Mouse (Mus musculus): ENCODE measurements around the gene BC017158. TPM values are rescaled to one million over a fixed set of nuclear protein-coding genes. Genes with fewer than 3 reads are reported as not detected.
"Not testable (repeated sequence)": the region's sequence is repeated elsewhere in the genome, so short reads cannot be mapped to it uniquely, and the experiment has no call there.

BC017158 gene
- polyA plus RNA-seq (2015; fragmentation: Nextera tagmentation; extraction: Ambion mirVana): 31.3 and 38.6 TPM in 2 replicates

DNA sequence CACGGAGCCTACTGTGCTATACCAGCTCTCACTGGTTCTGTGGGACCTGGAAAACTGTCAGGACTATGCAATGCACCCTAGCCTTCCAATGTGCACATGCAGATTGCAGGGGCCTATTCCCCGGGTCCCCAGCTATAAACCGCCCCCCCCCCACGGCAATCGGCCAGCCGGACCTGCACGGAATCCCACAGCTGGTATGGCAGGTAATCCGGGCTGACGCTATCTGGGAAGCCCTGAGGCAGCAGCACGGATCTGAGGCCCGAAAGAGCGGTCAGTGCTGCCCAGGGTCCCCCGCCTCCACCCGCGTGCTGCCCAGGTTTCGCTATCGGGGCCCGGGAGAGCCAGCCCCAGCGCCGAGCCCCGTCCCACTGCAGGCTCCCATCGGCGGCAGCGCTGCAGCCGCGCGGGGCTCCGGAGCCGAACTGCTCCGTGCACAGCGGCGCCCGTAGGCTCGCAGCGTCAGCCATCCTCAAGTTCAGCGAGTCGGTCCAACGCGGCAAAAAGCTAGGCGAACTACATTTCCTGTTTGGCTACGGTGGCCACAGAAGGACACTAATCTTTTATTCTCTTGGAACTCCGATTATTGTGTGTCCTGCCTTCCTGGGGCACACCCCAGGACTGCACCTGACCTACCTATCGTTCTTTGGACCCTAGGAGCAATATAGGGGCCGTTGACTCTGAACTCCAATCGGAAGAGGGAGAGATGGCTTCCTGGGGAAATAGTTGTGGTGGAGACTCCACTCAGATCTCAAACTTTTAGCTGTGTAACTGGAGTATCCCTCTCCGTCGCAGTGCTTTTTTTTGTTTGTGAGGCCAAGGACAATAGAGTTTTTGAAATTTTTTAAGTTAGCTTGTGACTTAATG, at the start of gene BC017158:
TSS of gene BC017158 (minus strand) at position 554 of the 864 bp plus-strand sequence.
- WGBS: 2% methylated on average over 47 of the region's 47 CpGs

DNA sequence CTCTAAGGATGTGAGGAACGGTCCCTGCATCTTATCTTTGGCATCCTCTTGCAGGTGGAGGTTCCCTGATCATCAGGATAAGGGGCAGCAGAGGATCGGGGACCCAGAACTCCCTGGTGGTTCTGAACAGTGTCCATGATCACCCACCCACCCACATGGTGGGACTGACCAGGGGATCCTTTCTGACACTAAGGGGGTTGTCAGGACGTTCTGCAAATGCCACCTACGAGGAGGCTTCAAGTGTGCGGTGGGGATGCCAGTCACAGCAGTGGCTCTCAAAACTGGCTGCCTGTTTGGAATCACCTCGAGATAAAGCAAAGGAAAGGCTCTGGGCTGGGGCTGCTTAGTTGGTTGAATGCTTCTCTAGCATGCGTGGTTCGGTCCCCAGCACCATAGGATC, 49.0 kb upstream of the BC017158 start:
- Histone ChIP-seq H3K4me2 (no peak overlapping the region), H3K4me1 (peaks cover 18% of the 10 kb centered on the region; the same call in 1 of the 2 replicates), H3K27ac (no peak overlapping the region), H3K27me3 (no peaks in the 10 kb centered on the region), H3K36me3 (no peaks in the 10 kb centered on the region), H3K4me3 (no peak overlapping the region), H3K9me3 (no peaks in the 10 kb centered on the region), H3K9ac (no peak overlapping the region)
- WGBS: 56% methylated on average over 8 of the region's 8 CpGs
- ATAC-seq (ENCODE audit: borderline replicate concordance, extremely low read depth, low FRiP score, low TSS enrichment): no peak

More for the DNA sequence above, at the start of gene BC017158:
- H3K9me3 ChIP-seq: no peaks in the 10 kb centered on the region
- H3K27ac ChIP-seq: peak within 1 kb of the TSS; percentile 93
- H3K9ac ChIP-seq: peak within 1 kb of the TSS; percentile 96
- peaks cover 10% of the 10 kb centered on the region; the same call in 1 of the 2 replicates for H3K36me3 ChIP-seq
- H3K4me2 ChIP-seq: peak within 1 kb of the TSS; percentile 83
- H3K27me3 ChIP-seq: no peaks in the 10 kb centered on the region
- H3K4me3 ChIP-seq: peak within 1 kb of the TSS; percentile 91
- H3K4me1 ChIP-seq: peaks cover 26% of the 10 kb centered on the region
- ATAC-seq (ENCODE audit: borderline replicate concordance, extremely low read depth, low FRiP score, low TSS enrichment): peak; percentile 69

DNA sequence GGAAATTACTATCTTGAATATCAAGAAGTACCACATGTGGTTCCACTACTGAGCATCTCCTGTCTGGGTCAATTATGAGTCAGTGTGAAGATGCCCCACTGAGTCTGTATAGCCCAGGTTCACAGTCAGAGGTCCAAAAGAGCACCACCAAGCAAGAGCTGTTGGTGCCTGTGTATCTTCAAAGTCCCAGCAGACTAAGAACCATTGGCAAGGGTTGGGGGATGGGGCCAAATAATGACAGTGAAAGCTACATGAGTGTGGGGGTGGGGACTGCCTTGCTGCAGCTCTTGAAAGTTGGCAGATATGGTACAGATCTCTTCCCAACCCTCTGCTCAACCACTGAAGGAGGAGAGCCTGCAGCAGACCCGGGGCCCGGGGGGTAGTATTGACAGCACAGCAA, 48.6 kb upstream of the BC017158 start:
- H3K27ac ChIP-seq: no peak overlapping the region
- H3K27me3 ChIP-seq: no peaks in the 10 kb centered on the region
- H3K4me1 ChIP-seq: peaks cover 18% of the 10 kb centered on the region; the same call in 1 of the 2 replicates
- no peaks in the 10 kb centered on the region for H3K9me3 ChIP-seq
- WGBS: 50% methylated on average over 2 of the region's 2 CpGs
- no peak overlapping the region for H3K9ac ChIP-seq
- H3K4me2 ChIP-seq: no peak overlapping the region
- no peaks in the 10 kb centered on the region for H3K36me3 ChIP-seq
- ATAC-seq (ENCODE audit: borderline replicate concordance, extremely low read depth, low FRiP score, low TSS enrichment): no peak
- H3K4me3 ChIP-seq: no peak overlapping the region

DNA sequence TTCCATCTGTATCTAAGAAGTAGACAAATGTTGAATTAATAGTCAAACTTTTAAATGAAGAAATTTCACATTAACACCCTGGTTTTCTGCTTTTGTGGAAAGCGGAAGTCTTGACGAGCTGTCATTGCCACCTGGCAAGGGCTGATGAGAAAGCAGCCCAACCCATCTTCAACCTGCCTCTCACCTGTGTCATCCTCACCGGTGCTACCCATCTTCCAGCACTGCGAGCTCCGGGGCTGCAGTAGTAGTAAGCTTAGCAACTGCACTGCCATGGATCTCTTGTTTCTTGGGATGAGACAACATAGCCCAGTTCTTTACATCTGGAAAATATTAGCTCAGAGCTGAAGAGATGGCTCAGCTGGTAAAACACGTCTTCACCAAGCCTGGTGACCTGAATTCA, 47.7 kb upstream of the BC017158 start:
- ATAC-seq (ENCODE audit: borderline replicate concordance, extremely low read depth, low FRiP score, low TSS enrichment): no peak

DNA sequence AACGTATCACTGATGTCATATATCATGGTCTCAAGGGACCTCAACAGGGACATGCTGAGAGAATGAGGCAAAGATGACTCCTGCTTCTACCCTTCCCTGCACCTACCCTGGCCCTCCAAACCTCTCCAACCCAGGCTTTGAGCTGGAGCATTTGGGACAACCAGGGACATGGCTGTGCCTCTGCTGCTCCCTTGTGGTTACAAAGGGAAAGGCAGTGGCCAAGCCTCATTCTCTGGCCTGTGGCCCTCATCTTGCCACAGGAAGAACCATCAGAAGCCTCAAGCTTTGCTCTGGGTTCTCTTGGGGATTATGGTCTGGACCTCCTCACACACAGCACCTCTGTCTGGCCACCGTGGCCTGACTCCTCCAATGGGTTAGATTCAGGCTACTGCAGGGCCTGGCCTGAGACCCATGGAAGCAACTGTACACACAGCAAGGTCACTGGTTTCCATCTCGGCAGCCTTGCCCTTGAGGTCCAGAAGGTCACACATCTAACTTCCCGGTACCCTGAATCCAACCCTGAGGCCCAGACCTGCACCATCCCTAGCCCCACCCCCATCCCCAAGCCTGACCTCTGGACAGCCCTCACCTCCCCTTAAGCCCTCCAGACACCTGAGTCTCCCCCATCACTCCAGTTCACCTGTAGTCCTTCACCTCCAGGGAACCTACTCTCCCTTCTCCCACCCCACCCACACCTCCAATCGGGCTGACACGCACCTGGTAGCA, 47.1 kb upstream of the BC017158 start:
- ATAC-seq (ENCODE audit: borderline replicate concordance, extremely low read depth, low FRiP score, low TSS enrichment): peak; percentile 68
- Histone ChIP-seq H3K27ac (no peak overlapping the region), H3K9ac (no peak overlapping the region), H3K9me3 (no peaks in the 10 kb centered on the region), H3K4me1 (peaks cover 16% of the 10 kb centered on the region; the same call in 1 of the 2 replicates), H3K27me3 (no peaks in the 10 kb centered on the region), H3K4me2 (no peak overlapping the region), H3K4me3 (no peak overlapping the region), H3K36me3 (no peaks in the 10 kb centered on the region)
- WGBS: 63% methylated on average over 6 of the region's 6 CpGs

More for the DNA sequence above, 47.7 kb upstream of the BC017158 start:
- Histone ChIP-seq H3K9me3 (no peaks in the 10 kb centered on the region), H3K27me3 (no peaks in the 10 kb centered on the region), H3K4me1 (peaks cover 16% of the 10 kb centered on the region; the same call in 1 of the 2 replicates), H3K36me3 (no peaks in the 10 kb centered on the region), H3K4me3 (no peak overlapping the region), H3K27ac (no peak overlapping the region), H3K4me2 (no peak overlapping the region), H3K9ac (no peak overlapping the region)
- 82% methylated on average over 6 of the region's 6 CpGs for WGBS

DNA sequence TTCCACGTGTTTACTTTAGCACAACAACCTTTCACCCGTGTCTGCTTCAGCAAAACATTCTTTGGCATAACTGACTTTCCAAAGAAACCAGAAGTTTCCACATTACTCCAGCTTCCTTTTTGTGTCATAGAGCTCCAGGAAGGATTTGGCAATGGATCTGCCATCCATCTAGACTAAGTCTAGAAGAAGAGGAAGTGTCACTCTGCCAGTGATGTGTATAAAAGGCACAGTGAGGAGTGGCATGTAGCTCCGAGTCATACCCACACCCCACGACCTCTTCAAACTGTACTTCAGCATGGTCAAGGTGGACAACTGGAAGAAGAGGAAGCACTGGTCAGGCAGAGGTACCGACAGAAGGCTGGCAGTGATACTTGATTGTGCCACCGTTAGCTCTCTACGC, 46.5 kb upstream of the BC017158 start:
- Histone ChIP-seq H3K9me3 (no peaks in the 10 kb centered on the region), H3K4me2 (no peak overlapping the region), H3K4me1 (peaks cover 13% of the 10 kb centered on the region; the same call in 1 of the 2 replicates), H3K9ac (no peak overlapping the region), H3K36me3 (no peaks in the 10 kb centered on the region), H3K27me3 (no peaks in the 10 kb centered on the region), H3K4me3 (no peak overlapping the region), H3K27ac (no peak overlapping the region)
- WGBS: 73% methylated on average over 7 of the region's 7 CpGs
- ATAC-seq (ENCODE audit: borderline replicate concordance, extremely low read depth, low FRiP score, low TSS enrichment): 0 out of 2 replicates have a peak, but pooled peaks have one; percentile 9

DNA sequence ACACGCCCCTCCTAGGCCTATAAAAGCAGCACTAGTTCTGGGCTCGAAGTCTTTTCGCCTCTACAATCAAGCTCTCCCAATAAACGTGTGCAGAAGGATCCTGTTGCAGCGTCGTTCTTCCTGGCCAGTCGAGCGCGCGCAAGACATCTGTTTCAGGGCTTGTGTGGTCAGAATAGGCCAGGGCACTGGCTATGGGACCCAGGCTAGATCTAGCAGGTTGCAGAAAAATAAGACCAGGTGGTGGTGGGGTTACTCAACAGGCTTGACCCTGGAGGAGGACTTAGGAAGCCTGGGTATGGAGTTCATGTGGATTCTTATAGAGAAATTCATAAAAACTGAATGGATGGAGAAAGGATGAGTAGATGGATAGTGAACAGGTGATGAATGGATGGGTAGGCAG, 44.7 kb upstream of the BC017158 start:
- not testable (repeated sequence) for H3K4me3 ChIP-seq; H3K4me2 ChIP-seq; H3K27me3 ChIP-seq; ATAC-seq (ENCODE audit: borderline replicate concordance, extremely low read depth, low FRiP score, low TSS enrichment); H3K36me3 ChIP-seq; H3K9ac ChIP-seq; H3K9me3 ChIP-seq; H3K4me1 ChIP-seq; H3K27ac ChIP-seq
- WGBS: 89% methylated on average over 8 of the region's 10 CpGs

DNA sequence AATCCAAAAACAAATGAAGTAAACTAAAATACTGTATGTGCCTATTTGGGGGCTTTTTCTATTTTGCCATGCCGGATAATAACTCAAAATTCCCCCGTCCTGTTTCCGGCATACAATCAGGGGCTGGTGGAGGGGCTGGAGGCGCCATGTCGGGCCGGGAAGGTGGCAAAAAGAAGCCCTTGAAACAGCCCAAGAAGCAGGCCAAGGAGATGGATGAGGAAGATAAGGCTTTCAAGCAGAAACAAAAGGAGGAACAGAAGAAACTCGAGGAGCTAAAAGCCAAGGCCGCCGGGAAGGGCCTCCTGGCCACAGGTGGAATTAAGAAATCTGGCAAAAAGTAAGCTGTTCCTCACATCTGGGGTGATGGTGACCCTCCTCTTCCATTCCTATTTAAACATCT, 42.4 kb upstream of the BC017158 start:
- WGBS: 47% methylated on average over 8 of the region's 9 CpGs
- H3K9ac ChIP-seq: not testable (repeated sequence)

DNA sequence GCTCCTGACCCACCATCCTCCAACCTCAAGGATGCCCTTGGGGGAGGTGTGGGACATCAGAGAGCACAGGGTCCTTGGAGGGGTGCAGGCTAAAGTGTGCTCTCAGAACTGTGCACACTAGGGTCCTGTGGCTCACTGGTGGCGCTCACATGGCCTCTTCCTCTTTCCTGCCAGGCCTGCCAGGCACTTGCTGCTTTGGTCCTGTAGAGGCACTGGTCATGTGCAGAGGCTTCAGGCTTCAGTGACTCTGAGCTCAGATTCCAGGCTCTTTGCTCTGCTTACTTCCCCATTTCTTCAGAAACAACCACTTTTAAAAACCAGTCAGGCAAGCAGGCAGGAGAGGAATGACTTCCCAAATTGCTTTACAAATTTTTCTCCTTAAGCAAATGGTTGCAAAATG, 34.9 kb upstream of the BC017158 start:
- H3K4me3 ChIP-seq: no peak overlapping the region
- H3K27ac ChIP-seq: peak overlapping the region; percentile 60
- no peaks in the 10 kb centered on the region for H3K9me3 ChIP-seq
- WGBS: 82% methylated on average over 1 of the region's 1 CpGs
- H3K4me1 ChIP-seq: peaks cover 4% of the 10 kb centered on the region; the same call in 1 of the 2 replicates
- H3K36me3 ChIP-seq: no peaks in the 10 kb centered on the region
- ATAC-seq (ENCODE audit: borderline replicate concordance, extremely low read depth, low FRiP score, low TSS enrichment): no peak
- H3K4me2 ChIP-seq: no peak overlapping the region
- H3K27me3 ChIP-seq: no peaks in the 10 kb centered on the region
- H3K9ac ChIP-seq: no peak overlapping the region

More for the DNA sequence above, 42.4 kb upstream of the BC017158 start:
- H3K27ac ChIP-seq; H3K4me3 ChIP-seq; H3K36me3 ChIP-seq; H3K4me1 ChIP-seq; H3K27me3 ChIP-seq; ATAC-seq (ENCODE audit: borderline replicate concordance, extremely low read depth, low FRiP score, low TSS enrichment); H3K9me3 ChIP-seq; H3K4me2 ChIP-seq: not testable (repeated sequence)

DNA sequence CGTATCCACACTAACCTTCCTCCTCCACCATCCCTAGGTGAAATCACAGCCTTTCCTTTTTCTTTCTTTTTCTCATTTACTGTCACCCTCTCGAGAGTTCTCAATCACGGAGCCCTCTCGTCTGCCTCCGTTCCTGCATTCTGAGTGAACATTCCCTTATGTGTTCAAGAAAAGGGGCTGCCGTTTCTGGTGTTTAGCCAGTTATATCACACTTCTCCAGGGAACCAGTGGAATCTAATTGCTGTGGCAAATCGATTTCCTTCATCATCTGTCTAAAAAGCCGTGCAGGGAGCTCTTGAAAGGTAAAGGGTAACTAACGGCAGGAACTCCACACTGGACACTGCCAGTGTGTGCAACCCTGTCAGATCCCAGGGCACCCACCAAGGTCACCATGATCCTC, 33.0 kb upstream of the BC017158 start:
- Histone ChIP-seq H3K4me2 (no peak overlapping the region), H3K9me3 (no peaks in the 10 kb centered on the region), H3K36me3 (no peaks in the 10 kb centered on the region), H3K4me3 (no peak overlapping the region), H3K4me1 (peaks cover 4% of the 10 kb centered on the region; the same call in 1 of the 2 replicates), H3K27ac (no peak overlapping the region), H3K9ac (no peak overlapping the region), H3K27me3 (no peaks in the 10 kb centered on the region)
- no peak for ATAC-seq (ENCODE audit: borderline replicate concordance, extremely low read depth, low FRiP score, low TSS enrichment)
- WGBS: 38% methylated on average over 9 of the region's 9 CpGs

DNA sequence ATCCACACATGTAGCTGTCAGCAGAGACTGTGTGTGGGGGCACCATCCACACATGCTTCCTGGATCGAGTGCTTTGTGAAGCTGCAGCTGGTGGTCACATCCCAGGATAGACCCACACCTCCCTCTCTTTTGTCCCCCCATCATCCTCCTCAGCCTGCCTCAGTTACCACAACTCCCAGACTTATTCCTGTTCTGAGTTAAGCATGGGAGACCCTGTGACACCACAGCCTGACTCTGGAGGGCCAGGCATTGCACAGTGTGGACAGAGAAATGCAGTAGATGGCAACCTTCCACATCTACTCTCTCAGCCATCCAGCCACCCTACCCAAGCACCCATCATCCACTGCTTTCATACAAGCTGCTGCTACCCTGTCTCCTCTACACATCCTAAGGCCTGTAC, 27.0 kb upstream of the BC017158 start:
- H3K4me2 ChIP-seq: no peak overlapping the region
- H3K36me3 ChIP-seq: no peaks in the 10 kb centered on the region
- no peak overlapping the region for H3K4me3 ChIP-seq
- WGBS: 59% methylated on average over 1 of the region's 1 CpGs
- no peak overlapping the region for H3K9ac ChIP-seq
- H3K4me1 ChIP-seq: peaks cover 15% of the 10 kb centered on the region
- H3K9me3 ChIP-seq: no peaks in the 10 kb centered on the region
- H3K27ac ChIP-seq: no peak overlapping the region
- no peak for ATAC-seq (ENCODE audit: borderline replicate concordance, extremely low read depth, low FRiP score, low TSS enrichment)
- H3K27me3 ChIP-seq: no peaks in the 10 kb centered on the region

DNA sequence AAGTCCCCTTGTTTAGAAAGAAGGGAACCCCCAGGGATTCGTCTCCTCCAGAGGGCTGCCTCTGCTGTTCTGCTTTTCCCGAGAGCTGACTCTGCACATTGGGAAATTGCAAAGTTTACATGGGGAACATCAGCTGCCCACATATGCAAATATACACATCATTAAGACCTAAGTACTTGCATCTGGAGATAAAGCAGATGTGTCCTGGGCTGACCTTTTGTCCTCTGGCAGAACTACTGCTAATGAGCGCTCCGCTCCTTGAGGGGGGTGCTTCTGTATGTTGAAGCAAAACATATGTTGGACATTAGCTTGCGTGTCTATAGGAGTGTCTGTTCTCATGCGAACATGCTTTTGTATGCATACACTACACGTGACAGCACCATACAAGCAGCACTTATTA, 23.3 kb upstream of the BC017158 start:
- peak; percentile 91 for ATAC-seq (ENCODE audit: borderline replicate concordance, extremely low read depth, low FRiP score, low TSS enrichment)
- Histone ChIP-seq H3K9me3 (no peaks in the 10 kb centered on the region), H3K27me3 (no peaks in the 10 kb centered on the region), H3K4me2 (peak overlapping the region; percentile 17; the same call in 1 of the 2 replicates), H3K4me3 (no peak overlapping the region), H3K4me1 (peaks cover 31% of the 10 kb centered on the region), H3K27ac (peak overlapping the region; percentile 91), H3K9ac (no peak overlapping the region), H3K36me3 (no peaks in the 10 kb centered on the region)
- 50% methylated on average over 7 of the region's 7 CpGs for WGBS
